Mouse (Mus musculus): Measurements from ENCODE around the gene Shf.
A peak's percentile ranks its signal among the peaks of the same experiment; 100 is the strongest.
"Not testable (repeated sequence)": the region's sequence is repeated elsewhere in the genome, so short reads cannot be mapped to it uniquely, and the experiment has no call there.

Gene Shf

DNA sequence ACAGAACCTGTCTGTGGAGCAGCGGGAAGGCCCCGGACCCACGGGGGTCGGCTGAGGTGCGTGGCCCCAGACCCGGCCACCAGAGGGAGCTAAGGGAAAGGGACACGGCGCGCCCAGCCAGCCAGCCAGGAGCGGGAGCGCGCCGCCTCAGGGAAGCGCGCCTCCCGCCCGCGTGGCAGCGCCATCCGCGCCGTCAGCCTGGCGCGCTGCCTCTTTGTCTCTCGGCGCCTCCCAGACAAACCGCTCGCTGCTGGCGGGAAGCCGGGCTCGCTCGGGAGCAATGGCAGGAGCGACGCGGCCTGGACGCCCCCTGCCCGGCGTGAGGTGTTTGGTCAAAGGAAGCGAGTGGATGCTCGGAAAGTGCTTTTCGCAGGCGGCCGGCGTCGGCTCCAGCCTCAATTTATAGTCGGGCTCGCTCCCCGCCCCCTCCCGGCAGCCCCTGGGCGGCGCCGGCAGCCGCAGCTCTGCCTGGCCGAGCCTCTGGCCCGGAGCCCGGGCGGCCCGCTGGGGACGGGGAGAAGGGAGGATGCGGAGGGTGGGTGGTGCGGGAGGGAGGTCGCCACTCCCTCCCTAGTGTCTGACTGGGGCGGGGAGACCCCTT lies 20.3 kb downstream of the Shf start:
- DNase-seq (ENCODE audit: low read depth): peak; percentile 87

DNA sequence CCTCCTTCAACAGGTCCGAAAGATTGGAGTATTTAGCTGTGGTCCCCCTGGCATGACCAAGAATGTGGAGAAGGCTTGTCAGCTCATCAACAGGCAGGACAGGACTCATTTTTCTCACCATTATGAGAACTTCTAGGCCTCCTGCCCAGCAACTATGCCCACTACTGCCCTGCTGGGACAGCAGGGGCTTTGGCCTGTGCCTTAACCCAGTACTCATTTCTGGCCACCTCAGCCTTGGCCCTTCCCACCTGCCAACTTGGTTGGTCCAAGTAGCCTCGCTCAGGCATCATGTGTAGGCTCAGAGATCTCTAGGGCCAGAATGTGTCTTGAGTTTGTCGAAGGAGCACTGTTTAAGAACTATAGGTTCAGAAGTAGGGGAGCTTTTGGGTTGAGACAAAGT lies 21.7 kb downstream of the Shf start:
- DNase-seq (ENCODE audit: low read depth): no peak

DNA sequence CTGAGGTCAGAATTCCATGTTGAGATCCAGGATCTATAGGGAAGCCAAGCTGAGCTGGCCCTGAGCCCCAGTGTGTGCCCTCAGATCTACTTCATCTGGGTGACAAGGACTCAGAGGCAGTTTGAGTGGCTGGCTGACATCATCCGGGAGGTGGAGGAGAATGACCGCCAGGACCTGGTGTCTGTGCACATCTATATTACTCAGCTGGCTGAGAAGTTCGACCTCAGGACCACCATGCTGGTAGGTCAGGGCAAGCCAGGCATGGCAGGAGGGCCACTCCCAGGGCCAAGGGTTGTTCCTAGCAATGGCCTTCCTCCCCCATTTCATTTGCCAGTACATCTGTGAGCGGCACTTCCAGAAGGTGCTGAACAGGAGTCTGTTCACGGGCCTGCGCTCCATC lies 22.8 kb downstream of the Shf start:
- DNase-seq (ENCODE audit: low read depth): not testable (repeated sequence)

DNA sequence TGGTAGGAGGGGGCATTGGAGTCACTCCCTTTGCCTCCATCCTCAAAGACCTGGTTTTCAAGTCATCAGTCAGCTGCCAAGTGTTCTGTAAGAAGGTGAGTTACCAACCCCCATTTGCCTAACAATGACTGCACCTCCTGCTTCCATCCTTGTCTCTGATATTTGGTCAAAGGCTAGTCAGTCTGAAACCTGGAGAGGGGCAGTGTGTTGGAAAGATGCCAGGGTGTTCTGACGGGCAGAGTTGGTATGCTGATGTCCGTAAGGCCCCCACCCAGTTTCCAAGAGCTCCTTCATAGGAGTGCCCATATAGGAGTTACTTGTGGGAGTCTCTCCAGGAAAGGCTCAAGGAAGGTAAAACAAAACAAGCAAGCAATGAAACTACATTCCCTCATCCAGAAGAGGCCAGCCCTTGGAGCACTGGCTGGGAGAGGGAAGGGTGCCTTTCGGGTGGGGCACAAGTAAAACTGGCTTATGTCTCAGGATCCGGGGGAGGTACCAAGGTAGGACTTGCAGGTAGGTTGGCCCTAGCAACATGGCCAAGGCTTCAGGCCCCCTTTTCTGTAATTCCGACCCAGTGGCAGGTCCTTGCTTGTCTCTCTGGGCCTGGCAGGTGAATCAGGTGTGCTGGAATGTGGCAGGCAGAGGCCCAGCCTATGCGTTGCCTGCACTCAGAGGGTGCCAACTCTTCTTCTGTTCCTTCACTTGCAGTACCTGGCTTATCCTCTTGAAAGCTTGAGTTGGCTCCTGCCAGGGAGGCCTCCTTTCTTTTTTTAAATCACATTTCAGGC lies 23.7 kb downstream of the Shf start:
- DNase-seq (ENCODE audit: low read depth): no peak

DNA sequence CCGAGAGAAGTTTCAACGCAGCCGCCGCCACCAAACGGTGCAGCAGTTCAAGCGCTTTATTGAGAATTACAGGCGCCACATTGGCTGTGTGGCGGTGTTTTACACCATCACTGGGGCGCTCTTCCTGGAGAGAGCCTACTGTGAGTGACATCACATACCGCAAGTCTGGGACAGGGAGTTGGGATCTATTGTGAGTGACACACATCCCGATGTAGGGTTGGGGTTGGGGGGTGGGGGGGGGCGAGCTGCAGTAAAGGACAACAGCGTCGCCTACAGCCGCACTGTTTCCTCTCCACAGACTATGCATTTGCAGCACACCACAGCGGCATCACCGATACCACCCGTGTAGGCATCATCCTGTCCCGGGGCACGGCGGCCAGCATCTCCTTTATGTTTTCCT lies 31.7 kb downstream of the Shf start:
- DNase-seq (ENCODE audit: low read depth): no peak

DNA sequence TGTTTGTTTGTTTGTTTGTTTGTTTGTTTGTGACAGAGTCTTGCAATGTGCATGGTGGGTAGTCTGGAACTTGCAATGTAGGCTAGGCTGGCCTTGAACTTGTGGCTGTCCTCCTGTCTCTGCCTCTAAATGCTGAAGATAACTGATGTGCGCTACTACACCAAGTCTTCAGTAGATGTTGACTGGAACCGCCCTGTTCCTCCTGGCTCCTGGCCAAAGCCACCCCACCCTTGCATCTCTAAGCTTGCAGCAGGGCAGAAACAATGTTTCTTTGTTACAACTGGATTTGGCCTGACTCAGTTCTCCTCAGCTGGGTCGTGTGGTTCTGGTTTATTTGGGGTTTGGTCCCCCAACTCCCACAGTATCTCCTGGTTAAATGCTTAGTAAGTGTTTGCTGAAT lies 34.8 kb downstream of the Shf start:
- DNase-seq (ENCODE audit: low read depth): no peak

DNA sequence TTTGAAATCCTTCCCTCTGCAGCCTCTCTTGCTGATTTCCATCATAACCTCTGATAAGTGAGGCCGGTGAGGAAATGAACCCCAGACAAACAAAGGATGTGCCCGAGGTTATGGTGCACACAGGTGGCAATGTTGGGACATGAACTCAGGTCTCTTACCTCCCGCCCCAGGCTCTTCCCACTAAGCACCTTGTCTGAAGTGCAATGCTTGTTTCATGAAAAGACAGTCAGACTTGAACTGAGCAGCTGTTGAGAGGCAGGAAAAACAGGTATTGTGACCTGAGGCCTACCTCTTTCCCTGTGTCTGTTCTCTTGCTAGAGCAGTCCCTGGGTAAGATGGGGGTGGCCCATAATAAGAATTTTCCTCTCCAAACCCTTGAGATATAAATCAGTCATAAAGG lies 36.7 kb downstream of the Shf start:
- no peak for DNase-seq (ENCODE audit: low read depth)

DNA sequence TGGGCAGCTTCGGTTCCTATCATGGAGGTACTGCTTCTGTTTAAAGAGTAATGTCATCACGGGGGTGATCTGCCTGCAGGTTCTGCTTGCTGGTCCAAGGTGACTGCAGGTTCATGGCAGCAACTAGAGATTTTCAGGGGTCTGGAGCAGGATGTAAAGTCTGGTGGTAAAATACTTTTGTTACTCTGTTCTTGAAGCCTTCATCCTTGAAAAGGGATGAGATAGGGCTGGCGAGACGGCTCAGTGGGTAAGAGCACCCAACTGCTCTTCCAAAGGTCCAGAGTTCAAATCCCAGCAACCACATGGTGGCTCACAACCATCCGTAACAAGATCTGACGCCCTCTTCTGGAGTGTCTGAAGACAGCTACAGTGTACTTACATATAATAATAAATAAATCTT lies 38.6 kb downstream of the Shf start:
- not testable (repeated sequence) for DNase-seq (ENCODE audit: low read depth)

DNA sequence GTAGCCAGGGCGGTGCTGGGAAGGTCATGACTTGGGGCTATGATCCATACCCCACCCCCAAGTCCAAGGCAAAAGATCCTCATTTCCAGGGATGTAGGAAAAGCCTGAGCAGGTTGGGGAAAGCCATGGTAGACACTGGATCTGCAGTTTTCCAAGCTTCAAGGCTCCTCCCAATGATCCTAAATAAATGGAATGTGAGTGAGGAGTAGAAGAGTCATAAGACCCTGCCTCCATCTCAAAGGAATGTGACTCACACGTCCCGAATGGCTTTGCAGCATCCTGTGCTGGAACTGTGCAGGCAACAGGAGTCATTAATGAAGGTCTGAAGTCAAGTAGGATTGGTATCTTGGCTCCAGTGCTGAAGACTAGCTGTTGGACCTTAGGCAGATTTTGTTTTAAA lies 41.0 kb downstream of the Shf start:
- no peak for DNase-seq (ENCODE audit: low read depth)

DNA sequence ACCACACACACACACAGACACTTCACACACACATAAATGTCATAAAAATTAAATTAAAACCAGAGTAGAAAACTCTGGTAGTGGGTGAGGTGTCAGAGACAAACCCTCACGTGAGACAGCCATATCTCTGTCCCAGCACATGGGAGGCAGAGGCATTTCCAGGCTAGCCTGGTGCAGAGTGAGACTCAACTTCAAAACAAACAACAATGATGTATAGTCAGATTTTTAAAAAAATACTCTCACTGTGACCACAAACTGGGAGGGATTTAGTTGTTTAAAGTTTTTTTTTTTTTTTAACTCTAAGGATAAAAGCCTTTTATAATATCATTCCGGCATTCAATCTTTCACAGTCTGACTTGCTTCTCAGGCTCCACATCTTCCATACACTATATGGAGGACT lies 43.6 kb downstream of the Shf start:
- DNase-seq (ENCODE audit: low read depth): no peak

DNA sequence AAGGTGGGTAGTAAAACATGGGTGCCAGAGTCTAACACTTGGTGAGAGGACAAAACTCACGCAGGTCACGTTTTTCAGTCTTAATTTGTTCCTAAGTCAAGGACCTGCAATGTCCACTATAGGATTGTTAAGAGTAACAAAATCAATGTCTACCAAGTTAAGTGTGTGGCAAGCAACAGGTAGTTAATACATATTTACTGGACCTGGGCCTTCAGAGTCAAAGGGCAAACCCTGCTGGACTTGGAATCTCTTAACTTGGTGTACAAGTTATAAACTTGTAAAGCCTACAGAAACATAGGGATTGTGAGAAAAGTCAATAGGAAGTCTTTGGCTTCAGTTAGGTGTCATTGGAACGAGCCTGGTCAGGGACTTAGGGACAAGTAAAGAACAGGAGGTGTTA lies 44.4 kb downstream of the Shf start:
- no peak for DNase-seq (ENCODE audit: low read depth)

DNA sequence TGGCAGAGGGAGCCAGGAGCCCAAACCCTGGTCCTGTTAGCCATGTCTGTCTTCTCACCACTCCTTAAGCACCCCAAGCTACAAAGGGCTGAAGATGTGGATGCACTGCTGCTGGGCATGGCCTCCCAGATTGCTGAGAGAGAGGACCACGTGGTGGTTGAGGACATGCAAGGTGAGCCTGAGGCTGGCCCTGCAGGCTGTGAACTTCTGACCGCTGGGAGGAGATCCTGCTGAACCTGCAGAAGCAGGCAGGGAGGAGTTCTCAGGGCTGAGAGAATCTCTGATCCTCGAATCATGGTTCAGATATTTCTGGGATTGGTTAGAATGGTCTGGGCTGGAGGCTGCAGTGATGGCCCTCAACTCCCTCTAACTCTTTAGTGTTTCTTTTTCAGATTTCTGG lies 45.0 kb downstream of the Shf start:
- DNase-seq (ENCODE audit: low read depth): no peak

DNA sequence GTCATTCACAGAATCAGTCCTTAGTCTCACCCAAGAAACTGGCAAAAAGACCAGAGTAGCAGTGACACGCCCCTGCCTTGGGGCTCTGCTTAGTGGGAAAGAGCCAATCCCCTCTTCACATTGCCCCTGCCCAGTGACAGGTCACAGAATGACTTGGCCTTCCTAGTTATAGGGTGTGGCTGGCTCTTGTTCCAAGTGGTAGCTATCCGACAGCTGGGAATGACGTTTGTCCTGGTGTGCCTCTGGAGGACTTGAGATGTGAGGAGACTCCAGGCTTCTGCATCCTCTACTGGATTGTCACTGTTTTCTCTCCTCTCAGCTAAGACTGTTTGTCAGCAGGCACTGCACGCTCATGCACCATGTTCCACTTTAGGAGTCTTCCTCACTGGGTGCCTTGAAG lies 51.6 kb downstream of the Shf start:
- DNase-seq (ENCODE audit: low read depth): no peak

DNA sequence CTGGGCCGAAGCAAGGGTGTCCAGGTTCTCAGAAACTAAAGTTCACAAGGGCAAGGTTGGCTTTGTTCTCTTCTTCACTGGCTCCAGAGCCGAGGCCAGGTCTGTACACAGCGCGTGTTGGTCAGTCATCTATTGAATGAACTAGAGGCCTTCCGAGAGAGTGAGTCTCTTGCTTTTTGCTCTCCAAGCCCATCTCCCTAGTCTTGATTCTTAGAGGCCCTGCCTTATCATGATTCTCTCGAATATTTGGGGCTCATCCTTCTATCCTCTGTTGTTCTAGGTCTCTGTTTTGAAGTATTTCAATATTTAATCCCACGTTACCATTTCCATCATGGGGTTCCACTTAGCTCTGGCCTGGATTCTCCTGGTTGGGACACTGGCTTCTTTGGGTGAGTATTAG lies 53.6 kb downstream of the Shf start, which contains the start of gene Duox1:
Gene Duox1, plus strand, starts transcription at position 301 of the 400 bp plus-strand sequence.
- DNase-seq (ENCODE audit: low read depth): no peak

DNA sequence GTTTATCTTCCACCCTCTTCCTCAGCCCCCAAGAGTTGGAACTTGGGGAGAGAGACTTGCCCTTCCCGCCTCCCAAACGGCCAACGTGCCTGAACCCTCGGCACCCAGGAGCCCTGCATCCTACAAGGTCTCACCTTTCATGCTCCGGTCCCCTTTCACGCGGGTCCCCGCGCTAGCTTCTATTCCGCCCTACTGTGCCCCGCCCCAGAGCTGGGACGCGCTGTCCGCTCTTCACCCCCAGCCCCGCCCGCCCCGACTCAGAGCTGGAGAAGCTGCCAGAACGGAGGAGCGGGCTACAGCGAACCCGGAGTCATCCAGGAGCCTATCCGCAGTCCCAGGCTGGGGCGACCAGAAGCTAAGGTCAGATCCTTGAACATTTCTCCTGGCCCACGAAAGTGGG lies 55.4 kb downstream of the Shf start, which contains the start of gene Duoxa1:
Gene Duoxa1, minus strand, starts transcription at position 195 of the 400 bp plus-strand sequence.
- no peak for DNase-seq (ENCODE audit: low read depth)

DNA sequence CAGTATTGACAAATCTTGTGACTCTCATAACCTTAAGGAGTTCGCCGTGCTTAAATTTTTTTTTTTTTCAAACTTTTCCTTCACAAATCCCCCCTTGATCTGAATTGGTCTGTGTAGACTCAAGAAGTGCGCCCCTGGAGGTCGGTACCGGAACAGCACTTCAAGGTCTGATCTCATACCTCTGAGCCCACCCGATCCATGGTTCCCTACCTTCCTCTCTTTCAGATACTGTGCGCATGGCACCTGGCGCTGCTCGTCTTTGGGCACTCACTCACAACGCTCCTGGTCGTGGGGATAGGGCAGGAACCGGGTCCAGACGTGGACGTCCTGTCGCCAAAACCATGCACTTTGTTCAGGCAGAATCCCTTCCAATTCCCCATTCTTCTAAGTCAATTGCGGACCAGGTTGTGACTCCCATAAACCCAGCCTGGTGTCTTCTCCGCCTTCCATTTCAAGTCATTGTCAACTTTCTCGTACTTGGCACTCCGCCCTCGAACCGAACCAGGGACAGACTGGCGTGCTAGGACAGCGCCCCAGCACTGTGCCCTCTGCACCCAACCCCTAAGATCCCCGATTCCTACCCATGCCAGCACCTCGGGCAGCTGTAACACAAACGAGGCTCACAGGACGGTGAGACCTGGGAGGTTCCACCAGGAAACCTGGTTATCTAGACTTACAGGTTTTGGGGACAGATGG lies 56.1 kb downstream of the Shf start:
- peak; percentile 79 for DNase-seq (ENCODE audit: low read depth)

DNA sequence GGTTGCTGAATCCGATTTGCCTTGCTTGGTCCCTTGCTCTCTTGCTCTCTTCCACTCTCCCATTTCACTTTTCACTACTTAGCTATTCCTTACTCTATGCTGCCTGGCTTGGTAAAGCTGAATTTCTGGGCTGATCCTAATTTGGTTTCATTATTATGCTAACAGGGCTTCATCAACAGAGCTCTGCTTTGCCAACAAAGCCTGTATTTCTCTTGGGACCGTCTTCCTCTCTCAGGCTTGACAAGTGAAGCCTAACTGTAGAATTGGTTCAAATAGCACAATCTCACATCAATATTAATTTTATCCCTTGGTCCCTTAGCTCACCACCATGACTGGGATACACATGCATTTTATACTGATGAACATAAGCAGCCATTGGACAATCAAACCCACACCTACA lies 57.4 kb downstream of the Shf start:
- DNase-seq (ENCODE audit: low read depth): no peak

DNA sequence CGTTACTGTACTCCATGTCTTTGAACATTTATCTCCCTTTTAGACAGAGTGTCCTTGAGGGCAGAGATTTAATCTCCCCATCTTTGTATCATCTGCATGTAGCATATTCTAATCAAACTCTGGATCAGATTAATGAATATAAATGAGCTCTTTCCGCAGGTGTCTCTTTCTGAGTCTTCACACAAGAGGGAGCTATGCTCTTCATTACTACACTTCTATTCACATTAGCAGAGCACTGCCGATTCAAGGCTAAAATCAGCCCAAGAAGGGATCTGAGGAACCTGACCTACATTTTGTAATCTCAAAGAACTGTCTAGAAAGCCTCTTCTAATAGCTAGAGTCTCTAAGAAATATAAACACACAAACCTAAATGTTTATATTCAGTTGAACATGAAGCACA lies 59.3 kb downstream of the Shf start:
- no peak for DNase-seq (ENCODE audit: low read depth)

DNA sequence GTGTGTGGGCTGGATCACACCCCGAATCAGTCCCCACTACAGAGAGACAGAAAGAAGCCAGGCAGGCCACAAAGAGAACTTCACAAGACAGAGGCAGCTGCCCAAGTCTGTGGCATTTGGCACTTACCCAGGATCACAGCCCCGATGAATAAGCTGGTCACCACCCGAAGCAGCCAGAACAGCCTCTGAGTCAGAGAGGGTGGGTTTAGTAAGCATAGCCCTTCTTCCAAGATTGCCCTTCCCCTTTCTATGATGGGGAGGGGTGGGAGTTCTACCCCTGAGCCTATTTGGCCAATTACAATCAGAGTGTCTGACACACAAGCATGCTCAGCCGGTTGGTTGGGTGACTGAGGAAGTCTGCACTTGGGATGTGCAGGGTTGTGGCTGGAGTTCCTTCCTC lies 62.8 kb downstream of the Shf start:
- no peak for DNase-seq (ENCODE audit: low read depth)

DNA sequence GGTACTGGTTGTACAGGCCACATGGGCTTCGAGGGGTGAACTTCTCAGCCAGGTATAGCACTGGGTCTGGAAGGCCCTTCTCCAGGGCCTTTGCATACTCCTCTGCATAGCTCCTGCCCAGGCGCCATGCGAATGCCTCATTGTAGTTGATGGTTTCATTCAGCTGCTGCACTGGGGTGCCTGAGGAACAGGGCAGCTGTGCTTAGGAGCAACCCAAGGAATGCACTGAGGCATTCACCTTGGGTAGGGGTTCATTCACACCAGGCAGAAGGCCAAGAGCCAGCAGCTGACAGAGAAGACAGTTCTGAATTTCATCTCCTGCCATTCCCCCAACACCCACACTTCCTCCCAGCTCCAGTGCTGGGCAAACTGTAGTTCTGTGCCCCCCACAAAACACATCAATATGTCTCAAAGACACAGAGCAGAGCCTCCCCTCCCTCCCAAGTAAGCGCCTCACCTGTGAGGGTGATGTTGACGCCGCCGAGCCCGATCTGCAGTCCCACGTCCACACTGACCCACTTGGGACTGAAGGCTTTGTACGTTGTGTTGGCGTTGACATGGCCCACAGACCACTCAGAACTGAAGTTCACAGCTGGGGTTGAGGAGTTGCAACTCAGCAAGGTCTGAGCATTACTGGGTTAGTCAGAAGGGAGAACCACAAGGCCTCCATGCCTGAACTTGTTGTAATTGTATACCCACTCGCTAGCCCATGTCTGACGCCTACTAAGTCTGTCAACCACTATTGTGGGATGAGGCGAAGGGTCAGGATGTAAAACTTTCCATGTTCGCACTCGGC lies 63.7 kb downstream of the Shf start:
- no peak for DNase-seq (ENCODE audit: low read depth)

DNA sequence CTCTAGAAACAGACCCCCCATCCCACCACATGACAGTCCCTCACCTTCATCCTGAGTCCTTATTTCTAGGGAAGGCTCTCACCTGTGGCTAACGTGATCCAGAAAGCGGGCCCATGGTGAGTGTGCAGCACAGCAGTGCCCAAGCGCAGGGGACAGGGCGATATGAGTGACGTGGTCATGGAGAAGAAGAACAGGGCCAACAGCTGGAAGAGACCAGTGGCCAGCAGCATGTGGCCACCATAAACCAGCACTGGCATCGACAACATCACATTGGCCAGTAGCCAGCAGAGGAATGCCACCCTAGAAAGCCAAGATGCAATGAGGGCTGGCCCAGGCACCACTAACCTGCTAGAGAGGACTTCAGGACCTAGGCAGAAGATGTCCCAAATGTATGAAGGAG lies 64.4 kb downstream of the Shf start:
- DNase-seq (ENCODE audit: low read depth): no peak

DNA sequence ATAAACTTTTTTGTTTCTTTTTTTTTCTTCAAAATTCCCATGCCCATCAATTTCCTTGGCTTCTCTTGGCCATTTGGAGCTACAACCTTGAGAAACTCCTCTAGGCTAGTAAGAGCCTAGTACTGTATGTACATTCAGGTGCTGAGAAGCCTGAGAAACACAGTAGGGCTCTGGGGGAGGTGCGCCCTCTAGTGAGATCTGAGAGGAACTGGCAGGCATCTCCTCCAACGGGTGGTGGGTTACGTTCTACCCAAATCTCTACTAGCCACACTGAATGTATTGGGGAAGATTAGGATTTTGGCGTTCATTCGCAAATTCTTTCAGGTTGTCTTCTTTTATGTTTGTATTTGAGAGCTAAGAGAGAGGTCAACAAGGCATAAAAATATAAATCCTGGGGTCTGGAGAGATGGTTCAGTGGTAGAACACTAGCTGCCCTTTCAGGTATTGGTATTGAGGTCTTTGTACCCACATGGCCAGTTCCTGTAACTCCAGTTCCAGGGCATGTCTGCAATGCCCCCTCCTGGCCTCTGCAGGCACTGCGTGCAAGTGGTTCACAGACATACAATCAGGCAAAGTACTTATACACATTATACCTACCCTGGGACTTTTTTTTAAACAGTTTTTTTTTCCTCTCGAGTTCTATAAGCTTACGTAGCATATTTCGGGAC lies 66.3 kb downstream of the Shf start:
- DNase-seq (ENCODE audit: low read depth): peak; percentile 86

Data from induced T-regulatory cell, adult 2 months (primary cell).